Mouse (Mus musculus) liver, adult (tissue): ENCODE measurements at regions not wholly inside any gene's neighbourhood (a gene's known extent, or its start where the extent isn't known, plus 50 kb on each side); places are given as distances from the start of the nearest gene placed in this dataset.
A peak's percentile ranks its signal among the peaks of the same experiment; 100 is the strongest.

ENCODE experiments used
- GATA4 ChIP-seq: IDR thresholded peaks from 2 replicates; pipeline ENCODE4 v1.6.1; 2014; ENCODE audit warnings: mild to moderate bottlenecking, low read length; ENCODE audit not compliant: insufficient replicate concordance

DNA sequence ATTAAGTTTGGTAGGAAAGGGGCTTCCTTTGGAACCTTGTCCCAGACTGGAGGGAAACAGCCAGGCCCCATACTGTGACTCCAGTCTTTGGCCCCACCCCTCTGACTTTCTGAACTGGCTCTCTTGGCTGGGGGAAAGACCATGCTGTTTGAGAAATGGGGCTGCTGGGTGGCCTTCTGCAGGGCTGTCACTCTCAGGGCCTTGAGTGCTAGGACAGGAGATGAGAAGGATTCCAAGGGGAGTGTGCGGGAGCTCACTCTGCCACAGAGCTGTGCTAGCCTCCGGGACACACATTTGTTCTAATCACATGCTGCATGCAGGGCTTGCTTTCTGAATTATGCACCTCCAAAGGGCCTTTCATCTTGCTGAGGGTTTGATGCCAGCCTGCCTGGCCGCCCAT lies 124.3 kb upstream of the Lrfn2 start:
- no peak for TF ChIP-seq GATA4

GRCm38 (mm10) chr17:48814753-48815504 lies 117.2 kb upstream of the Lrfn2 start:
- no peak for TF ChIP-seq GATA4

DNA sequence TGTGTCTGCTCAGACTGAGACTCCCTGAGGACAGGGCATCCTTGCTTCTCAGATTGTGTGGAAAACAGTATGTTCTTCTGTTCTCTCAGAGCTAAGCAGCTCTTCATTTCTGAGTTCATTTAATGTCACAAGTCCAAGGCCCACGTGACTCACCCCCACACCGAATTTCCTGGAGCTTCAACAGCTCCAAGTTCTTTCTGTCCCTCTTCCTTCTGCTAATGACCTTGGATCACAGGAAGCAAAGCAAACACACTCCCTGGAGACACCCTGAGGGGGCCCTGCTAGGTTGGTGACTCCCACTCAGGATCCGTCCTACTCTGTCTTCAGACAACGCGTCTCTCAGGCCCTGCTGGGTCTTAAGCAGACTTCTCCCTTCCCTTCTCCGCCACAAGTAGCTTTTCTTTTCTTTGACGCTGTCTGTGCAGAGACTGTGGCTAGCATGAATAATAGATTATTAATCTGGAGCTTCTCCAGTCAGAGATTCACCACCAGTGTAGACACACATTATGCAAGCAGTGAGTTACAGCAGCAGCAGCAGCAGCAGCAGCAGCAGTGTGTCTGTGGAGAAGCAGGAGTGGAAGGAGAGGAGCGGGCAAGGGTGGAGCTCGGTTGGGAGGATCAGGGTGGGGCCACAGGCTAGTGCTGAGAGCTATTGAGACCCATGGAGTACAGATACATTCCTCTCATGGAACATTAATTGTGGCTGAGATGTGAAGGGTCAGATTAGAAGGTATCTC lies 115.4 kb upstream of the Lrfn2 start:
- TF ChIP-seq GATA4, result no peak

- no peak for TF ChIP-seq GATA4
Measured at GRCm38 (mm10) chr17:48817551-48817950, 114.6 kb upstream of the Lrfn2 start.

- TF ChIP-seq GATA4, result no peak
Measured at GRCm38 (mm10) chr17:48819703-48820102, 112.5 kb upstream of the Lrfn2 start.

- no peak for TF ChIP-seq GATA4
Measured at GRCm38 (mm10) chr17:48822101-48822876, 109.9 kb upstream of the Lrfn2 start.

GRCm38 (mm10) chr17:48823921-48824320 lies 108.3 kb upstream of the Lrfn2 start:
- TF ChIP-seq GATA4, result no peak

DNA sequence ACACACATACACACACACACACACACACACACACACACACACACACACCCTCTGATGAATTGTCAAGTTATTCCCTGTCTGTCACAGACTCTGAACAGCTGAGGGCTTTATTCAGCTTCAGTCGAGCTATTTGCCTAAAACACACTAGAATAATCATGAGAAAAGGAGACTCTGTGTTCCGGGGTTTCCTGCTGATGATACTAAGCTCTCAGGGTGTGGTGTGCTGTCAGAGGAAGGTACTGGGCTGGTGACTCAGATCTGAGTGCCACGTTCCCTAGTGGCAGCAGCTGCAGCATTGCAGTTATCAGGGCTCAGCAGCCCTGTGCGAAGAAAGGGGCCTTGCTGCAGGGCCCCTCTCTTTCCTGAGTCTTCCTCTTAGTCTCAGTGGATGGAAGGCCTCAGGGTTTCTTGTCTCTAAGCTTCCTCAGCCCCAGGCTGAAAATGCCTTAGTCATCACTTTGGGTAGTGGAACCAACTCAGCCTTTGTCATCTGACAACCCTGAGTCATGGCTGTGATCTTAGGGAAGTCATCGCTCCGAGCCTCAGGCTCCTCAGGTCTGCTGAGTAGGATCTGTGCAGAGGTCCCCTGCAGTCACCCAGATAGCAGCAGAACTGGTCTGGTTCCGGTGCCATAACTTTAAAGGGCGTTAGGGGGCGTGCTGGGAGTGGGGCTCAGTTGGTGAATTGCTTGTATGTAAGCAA lies 106.8 kb upstream of the Lrfn2 start:
- TF ChIP-seq GATA4, result no peak

- no peak for TF ChIP-seq GATA4
Measured at GRCm38 (mm10) chr17:48838297-48838979, 93.7 kb upstream of the Lrfn2 start.

DNA sequence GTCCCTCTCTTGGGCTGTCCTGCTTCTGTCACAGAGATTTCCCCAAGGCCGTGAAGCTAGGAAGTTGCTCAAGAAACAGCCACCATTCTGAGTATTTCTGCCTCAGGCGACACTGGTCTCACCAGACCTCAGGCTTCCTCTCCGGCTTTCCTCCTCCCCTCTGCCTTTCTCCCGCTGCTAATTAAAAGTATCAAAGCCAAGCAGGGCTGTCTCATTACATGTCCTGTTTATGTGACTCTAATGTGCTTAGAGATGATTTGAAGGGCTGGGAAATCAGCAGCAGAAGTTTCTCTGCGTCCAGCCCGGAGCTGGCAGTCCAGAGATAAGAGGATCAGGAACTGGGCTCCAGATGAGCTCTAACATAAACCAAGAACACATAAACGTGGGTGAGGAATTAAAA lies 84.3 kb upstream of the Lrfn2 start:
- TF ChIP-seq GATA4, result peak; percentile 35; the same call in 1 of the 2 replicates

DNA sequence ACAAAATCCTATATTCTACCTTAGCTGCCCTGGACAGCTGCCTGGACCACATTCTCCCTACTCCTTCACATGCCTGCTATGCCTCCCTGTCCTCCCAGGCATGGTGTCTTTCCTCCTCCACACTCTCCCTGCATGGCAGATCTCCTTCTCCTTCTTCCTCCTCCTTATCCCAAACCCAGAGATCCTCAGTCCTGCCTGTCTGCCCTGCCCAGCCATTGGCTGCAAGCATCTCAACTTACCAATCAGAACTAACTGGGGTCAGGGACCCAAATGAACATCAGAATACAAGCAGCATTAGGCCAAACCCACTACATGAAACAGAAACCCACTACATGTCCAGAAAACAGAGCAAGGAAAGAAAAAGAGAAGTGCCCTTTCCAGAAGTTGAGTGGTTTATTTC lies 81.3 kb upstream of the Lrfn2 start:
- TF ChIP-seq GATA4, result no peak

DNA sequence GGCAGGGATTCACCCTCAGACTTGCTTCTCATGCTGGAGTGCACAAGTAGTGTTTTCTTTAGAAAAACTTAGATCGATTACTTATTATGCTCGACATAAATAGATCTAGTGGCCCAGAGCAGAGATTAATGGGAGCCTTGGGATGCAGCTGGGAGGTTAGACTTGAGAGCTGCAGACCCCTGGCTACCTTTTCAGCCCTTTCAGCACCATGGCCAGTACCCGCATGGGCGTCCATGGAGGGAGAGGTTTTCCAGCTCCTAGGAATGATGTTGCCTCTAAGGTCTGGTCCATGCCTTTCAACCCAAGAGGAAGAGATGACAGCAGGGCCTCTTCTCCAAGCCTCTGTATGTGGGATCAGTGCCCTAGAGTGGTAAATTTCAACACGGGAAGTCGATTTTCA lies 73.3 kb upstream of the Lrfn2 start:
- TF ChIP-seq GATA4, result no peak

- TF ChIP-seq GATA4, result no peak
Measured at GRCm38 (mm10) chr17:48870443-48870842, 61.7 kb upstream of the Lrfn2 start.

DNA sequence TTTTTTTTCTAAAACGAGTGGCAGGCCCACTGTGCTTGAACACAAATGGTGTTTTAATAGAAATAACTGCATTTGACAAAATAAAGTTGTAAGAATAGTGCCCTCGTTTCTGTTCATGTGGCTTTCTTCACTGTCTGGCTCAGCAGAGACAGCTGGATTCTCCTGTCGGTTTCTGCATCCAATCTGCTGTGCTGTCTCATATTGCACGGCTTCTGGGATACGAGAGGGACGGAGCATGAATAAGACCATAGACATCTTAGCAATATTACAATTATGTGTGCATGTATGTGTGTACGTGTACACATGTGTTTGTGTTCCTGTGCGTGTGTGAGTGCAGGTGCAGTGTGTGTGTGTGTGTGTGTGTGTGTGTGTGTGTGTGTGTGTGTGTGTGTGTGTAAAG lies 54.7 kb upstream of the Lrfn2 start:
- TF ChIP-seq GATA4, result no peak

- no peak for TF ChIP-seq GATA4
Measured at GRCm38 (mm10) chr17:48880590-48880989, 51.6 kb upstream of the Lrfn2 start.
